Comparison of ENCODE assay signal across 8 mouse cellular contexts in the genomic region with DNA sequence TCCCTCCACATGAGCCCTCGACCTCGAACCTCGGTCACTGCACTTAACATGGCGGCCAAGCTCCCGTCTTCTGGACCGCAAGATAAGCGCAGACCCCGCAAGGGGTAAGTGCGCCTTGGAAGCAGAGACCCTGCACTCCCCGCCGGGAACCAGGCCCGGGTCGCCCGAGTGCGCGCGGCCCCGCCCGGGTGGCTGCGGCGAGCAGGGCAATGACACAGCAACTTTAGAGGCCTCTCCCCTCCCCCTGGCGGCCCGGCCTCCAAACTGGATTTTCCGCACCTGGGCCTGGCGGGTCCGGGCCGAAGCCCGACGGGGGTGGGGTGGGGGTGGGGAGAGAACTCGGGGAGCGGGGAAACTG. TPM values are rescaled to one million over a fixed set of nuclear protein-coding genes. Genes with fewer than 3 reads are reported as not detected.
DNase-seq lines count a peak whose midpoint lies in the region; ATAC-seq and TF ChIP-seq lines count a peak whose summit lies in the region.

No protein-coding gene starts in this region.

- peak overlapping the region; percentile 96 for H3K9ac ChIP-seq in heart, embryonic 15.5 days
- H3K9ac ChIP-seq in lung, embryonic 14.5 days, result peak overlapping the region; percentile 92

- H3K36me3 ChIP-seq in erythroblast, embryonic 14.5 days (ENCODE audit: control insufficient read depth), result peaks cover 35% of the 10 kb centered on the region
- H3K36me3 ChIP-seq in heart, embryonic 15.5 days, result peaks cover 15% of the 10 kb centered on the region
- H3K36me3 ChIP-seq in lung, embryonic 14.5 days (ENCODE audit: insufficient read depth), result peaks cover 37% of the 10 kb centered on the region

- DNase-seq in B cell, adult 2 months, result peak; percentile 81 to 82
- DNase-seq in adrenal gland, postnatal 25 days, result peak; percentile 82
- peak; percentile 90 to 96 for DNase-seq in kidney, postnatal 25 days
- no peak for DNase-seq in lung, embryonic 14.5 days
- DNase-seq in ovary, postnatal 14 days (ENCODE audit: low spot score), result peak; percentile 76
- peak; percentile 83 for DNase-seq in urinary bladder, postnatal 25 days (ENCODE audit: low spot score)

- no peaks in the 10 kb centered on the region for H3K27me3 ChIP-seq in erythroblast, embryonic 14.5 days (ENCODE audit: control insufficient read depth)
- no peaks in the 10 kb centered on the region for H3K27me3 ChIP-seq in heart, embryonic 15.5 days
- no peaks in the 10 kb centered on the region for H3K27me3 ChIP-seq in lung, embryonic 14.5 days (ENCODE audit: insufficient read depth, low read length)

- under 1% methylated on average over 28 of the region's 31 CpGs for WGBS in heart, embryonic 15.5 days
- WGBS in lung, embryonic 14.5 days, result 1% methylated on average over 31 of the region's 31 CpGs

- H3K4me1 ChIP-seq in erythroblast, embryonic 14.5 days (ENCODE audit: control insufficient read depth), result peaks cover 79% of the 10 kb centered on the region
- peaks cover 32% of the 10 kb centered on the region for H3K4me1 ChIP-seq in heart, embryonic 15.5 days (replicated peaks)
- H3K4me1 ChIP-seq in lung, embryonic 14.5 days (ENCODE audit: insufficient read depth), result 0 out of 2 replicates have a peak, but pooled peaks cover 5% of the 10 kb centered on the region

- peak; percentile 25; the same call in 1 of the 2 replicates for TF ChIP-seq CTCF in lung, embryonic 14.5 days (IDR thresholded peaks at IDR 0.05; ENCODE audit: low read depth)

- H3K9me3 ChIP-seq in erythroblast, embryonic 14.5 days (ENCODE audit: control insufficient read depth, low read length), result no peaks in the 10 kb centered on the region
- no peaks in the 10 kb centered on the region for H3K9me3 ChIP-seq in heart, embryonic 15.5 days (replicated peaks)
- H3K9me3 ChIP-seq in lung, embryonic 14.5 days (ENCODE audit: low read depth, low read length), result no peaks in the 10 kb centered on the region

- H3K4me2 ChIP-seq in heart, embryonic 15.5 days, result peak overlapping the region; percentile 84
- H3K4me2 ChIP-seq in lung, embryonic 14.5 days, result peak overlapping the region; percentile 99

- H3K4me3 ChIP-seq in erythroblast, embryonic 14.5 days (replicated peaks), result peak overlapping the region; percentile 100
- H3K4me3 ChIP-seq in heart, embryonic 15.5 days, result peak overlapping the region; percentile 82
- peak overlapping the region; percentile 100 for H3K4me3 ChIP-seq in lung, embryonic 14.5 days (ENCODE audit: low read depth, low read length)

- ATAC-seq in heart, embryonic 15.5 days (replicated peaks; ENCODE audit: insufficient number of reproducible peaks, insufficient read depth, low FRiP score, low read depth), result peak; percentile 8
- ATAC-seq in lung, embryonic 14.5 days (ENCODE audit: insufficient read depth), result peak; percentile 14

- H3K27ac ChIP-seq in heart, embryonic 15.5 days, result peak overlapping the region; percentile 100
- peak overlapping the region; percentile 100 for H3K27ac ChIP-seq in lung, embryonic 14.5 days (ENCODE audit: low read depth)

RNA-seq across cellular contexts. Expression of a gene that starts 1.5 kb away (rescaled TPM):
- 9.0 and 11.5 TPM in 2 replicates for total RNA-seq in adrenal gland, postnatal 25 days (2021)
- polyA plus RNA-seq in erythroblast, embryonic 14.5 days (2012), result 0.46 and 1.0 TPM in 2 replicates
- 6.0 and 13.6 TPM in 2 replicates for polyA plus RNA-seq in heart, embryonic 15.5 days (2015; fragmentation: Nextera tagmentation; extraction: Ambion mirVana)
- polyA plus RNA-seq in lung, embryonic 14.5 days (2014; fragmentation: Nextera tagmentation; extraction: Ambion mirVana), result 9.8 and 15.5 TPM in 2 replicates

RNA-seq across cellular contexts. Expression of a gene that starts 1.6 kb away (rescaled TPM):
- total RNA-seq in adrenal gland, postnatal 25 days (2021), result 209 and 233 TPM in 2 replicates
- 28.3 and 30.4 TPM in 2 replicates for polyA plus RNA-seq in erythroblast, embryonic 14.5 days (2012)
- 59.0 and 77.7 TPM in 2 replicates for polyA plus RNA-seq in heart, embryonic 15.5 days (2015; fragmentation: Nextera tagmentation; extraction: Ambion mirVana)
- polyA plus RNA-seq in lung, embryonic 14.5 days (2014; fragmentation: Nextera tagmentation; extraction: Ambion mirVana), result 153 TPM in 2 replicates

RNA-seq across cellular contexts. Expression of a gene that starts 22.3 kb away (rescaled TPM):
- total RNA-seq in adrenal gland, postnatal 25 days (2021), result 1.7 TPM in 1 of 2 replicates, not detected in the other
- polyA plus RNA-seq in erythroblast, embryonic 14.5 days (2012), result not detected in 2 replicates
- polyA plus RNA-seq in heart, embryonic 15.5 days (2015; fragmentation: Nextera tagmentation; extraction: Ambion mirVana), result 0.69 and 2.5 TPM in 2 replicates
- 0.91 and 1.1 TPM in 2 replicates for polyA plus RNA-seq in lung, embryonic 14.5 days (2014; fragmentation: Nextera tagmentation; extraction: Ambion mirVana)

RNA-seq across cellular contexts. Expression of a gene that starts 28.7 kb away (rescaled TPM):
- 0.27 TPM in 1 of 2 replicates, not detected in the other for total RNA-seq in adrenal gland, postnatal 25 days (2021)
- polyA plus RNA-seq in erythroblast, embryonic 14.5 days (2012), result 0.04 and 0.14 TPM in 2 replicates
- polyA plus RNA-seq in heart, embryonic 15.5 days (2015; fragmentation: Nextera tagmentation; extraction: Ambion mirVana), result 0.29 and 0.94 TPM in 2 replicates
- polyA plus RNA-seq in lung, embryonic 14.5 days (2014; fragmentation: Nextera tagmentation; extraction: Ambion mirVana), result 0.26 TPM in 1 of 2 replicates, not detected in the other

RNA-seq across cellular contexts. Expression of a gene that starts 32.1 kb away (rescaled TPM):
- 2.4 and 3.0 TPM in 2 replicates for total RNA-seq in adrenal gland, postnatal 25 days (2021)
- not detected in 2 replicates for polyA plus RNA-seq in erythroblast, embryonic 14.5 days (2012)
- polyA plus RNA-seq in heart, embryonic 15.5 days (2015; fragmentation: Nextera tagmentation; extraction: Ambion mirVana), result 0.34 and 3.2 TPM in 2 replicates
- polyA plus RNA-seq in lung, embryonic 14.5 days (2014; fragmentation: Nextera tagmentation; extraction: Ambion mirVana), result 1.1 TPM in 2 replicates
